Mouse (Mus musculus) olfactory bulb, adult 2 months (tissue): ENCODE measurements at regions not wholly inside any gene's neighbourhood (a gene's known extent, or its start where the extent isn't known, plus 50 kb on each side); places are given as distances from the start of the nearest gene placed in this dataset.

Experiments used
- CTCF ChIP-seq: fragments of 200-500 bp; IDR thresholded peaks from 2 replicates; pipeline ENCODE4 v1.5.1; 2012; ENCODE audit warnings: low read depth, mild to moderate bottlenecking, low read length, moderate library complexity; ENCODE audit not compliant: insufficient read depth
- POLR2A ChIP-seq: fragments of 200-500 bp; IDR thresholded peaks from 2 replicates; pipeline ENCODE4 v1.6.1; 2012; ENCODE audit warnings: mild to moderate bottlenecking, low read depth, low read length, moderate library complexity; ENCODE audit not compliant: insufficient read depth

DNA sequence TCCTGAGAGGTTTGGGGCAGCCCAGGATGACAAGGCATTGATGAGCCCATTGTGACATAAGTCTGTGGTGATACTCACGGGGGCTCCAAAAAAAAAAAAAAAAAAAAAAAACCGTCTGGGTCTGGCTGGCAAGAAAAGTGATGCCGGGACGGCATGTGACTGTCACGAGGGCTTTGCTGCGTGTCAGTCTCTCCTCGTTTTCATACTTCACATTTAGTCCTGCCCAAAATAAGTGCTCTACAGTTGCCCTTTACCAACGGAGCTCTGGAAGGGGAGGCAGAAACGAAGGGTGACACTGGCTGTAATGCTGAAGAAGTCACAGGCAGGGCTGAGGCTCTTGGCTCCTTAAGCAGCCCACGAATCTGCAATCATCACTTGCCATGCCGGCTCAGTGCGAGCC lies 167.9 kb upstream of the Lnx1 start:
- TF ChIP-seq CTCF (no peak), POLR2A (no peak)
